Mouse (Mus musculus): ENCODE measurements around the gene Setd3.

- no peak for TF ChIP-seq EP300 (optimal IDR thresholded peaks at IDR 0.05)
- TF ChIP-seq CTCF (IDR thresholded peaks at IDR 0.05; ENCODE audit: low read depth): no peak
Observed at GRCm38 (mm10) chr12:108088253-108088652, 90.9 kb downstream of the Setd3 start.

All from stomach, postnatal 0 days (tissue).